Mouse (Mus musculus) left cerebral cortex, adult 9 months (tissue): ENCODE results near the gene Napa.
A peak's percentile ranks its signal among the peaks of the same experiment; 100 is the strongest.

Experiments used
- DNase-seq, 2 experiments: peaks; one replicate each; pipeline ENCODE4 v3.0.0; 2022; ENCODE audit warnings: low spot score in 2 of 2

Napa gene

DNA sequence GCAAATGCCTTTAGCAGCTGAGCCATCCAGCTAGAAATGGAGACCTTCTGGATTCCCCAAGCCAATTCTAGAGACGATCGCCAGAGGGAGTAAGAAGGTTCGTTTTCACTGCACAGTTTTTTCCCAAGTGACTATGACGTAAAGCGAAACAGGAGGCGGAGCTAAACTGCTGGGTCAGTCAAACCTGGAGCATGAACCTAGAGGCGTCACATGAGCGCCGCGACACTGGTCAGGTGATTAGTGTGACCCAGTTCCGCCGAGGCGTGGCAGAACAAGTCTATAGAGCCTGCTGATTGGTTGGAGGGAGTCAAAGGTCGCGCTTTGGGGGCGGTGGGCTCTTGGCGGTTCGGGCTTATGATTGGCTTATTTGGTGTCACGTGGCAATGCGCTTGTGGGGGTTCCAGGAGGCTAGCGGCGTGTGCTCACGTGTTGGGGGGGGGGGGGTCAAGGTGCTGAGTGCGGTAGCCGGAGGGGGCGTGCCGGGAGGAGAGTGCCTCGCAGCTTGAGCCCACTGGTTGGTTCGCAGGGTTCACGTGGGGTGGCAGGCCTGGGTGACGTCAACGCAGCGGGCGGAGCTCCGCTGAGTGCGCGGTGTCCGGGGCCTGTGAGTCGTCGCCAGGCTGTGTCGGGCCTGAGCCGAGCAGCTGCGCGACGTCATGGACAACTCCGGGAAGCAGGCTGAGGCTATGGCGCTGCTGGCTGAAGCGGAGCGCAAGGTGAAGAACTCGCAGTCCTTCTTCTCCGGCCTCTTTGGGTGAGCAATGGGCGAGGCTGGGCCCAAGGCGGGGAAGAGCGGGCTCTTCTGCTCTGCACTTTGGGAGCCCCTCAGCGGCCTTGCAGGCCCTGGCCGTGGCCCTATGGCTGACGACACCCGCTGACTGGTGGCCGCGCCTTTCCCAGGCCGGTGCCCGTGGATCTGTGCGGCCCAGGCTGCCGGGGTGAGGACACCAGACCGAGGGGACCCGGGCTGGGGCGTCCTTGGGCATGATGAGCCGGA, at the start of gene Napa:
TSS of gene Napa (plus strand) at position 438 of the 997 bp plus-strand sequence.
- peak; percentile 100 for DNase-seq

DNA sequence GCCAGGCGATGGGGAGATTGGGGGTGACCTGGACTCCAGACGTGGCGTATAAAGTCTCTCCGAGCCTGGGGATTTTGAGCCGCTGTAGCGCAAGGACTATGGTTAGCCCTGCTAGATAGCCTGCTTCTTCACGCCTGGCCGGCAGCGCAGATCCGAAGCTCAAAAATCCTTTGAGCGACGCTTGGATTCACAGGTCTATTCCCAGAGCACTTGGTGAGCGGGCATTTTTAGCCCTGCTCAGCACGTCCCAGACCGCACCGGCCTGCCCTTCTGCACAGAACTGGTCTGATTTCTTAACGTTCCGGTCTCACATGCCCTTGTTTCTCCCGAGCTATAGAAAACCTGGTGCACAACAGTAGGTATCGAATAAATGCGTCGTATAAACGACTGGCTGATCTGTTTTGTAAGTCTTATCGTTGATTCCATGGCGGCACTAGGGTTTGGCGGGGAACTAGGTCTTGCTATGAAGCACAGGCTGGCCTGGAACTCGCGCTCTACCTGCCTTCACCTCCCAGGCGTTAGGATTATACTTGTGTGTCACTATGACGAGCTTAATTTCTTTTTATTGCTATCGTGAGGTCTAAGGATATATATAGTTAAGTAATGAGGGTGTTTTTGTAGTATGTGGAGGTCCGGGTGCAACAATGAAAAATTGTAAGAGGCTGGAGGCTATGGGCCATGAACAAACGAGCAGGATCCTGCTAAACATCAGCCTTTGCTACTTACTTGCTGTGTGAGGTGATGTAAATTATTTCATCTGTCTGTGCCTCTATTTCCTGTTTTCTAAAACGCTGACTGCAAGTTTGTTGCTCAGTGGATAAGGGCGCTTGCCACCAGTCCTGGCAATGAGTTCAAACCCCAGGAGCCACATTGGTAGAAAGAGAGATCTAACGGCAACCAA, 49.3 kb upstream of the Napa start:
- no peak for DNase-seq

DNA sequence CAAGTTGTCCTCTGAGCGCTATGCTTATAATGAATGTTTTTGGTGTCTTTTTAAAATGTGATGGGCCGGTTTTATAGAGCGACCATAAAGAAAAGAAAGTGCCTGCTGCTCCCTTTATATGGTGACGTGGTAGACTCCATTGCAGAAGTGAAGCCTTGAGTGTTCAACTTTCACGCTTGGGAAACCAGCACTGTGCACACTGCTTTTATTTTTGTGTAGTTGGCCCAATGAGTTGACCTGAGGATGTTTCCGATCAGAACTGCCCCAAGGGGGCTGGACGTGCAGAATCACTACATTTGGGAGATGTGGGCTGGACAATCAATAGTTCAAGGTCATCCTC, 48.7 kb upstream of the Napa start:
- DNase-seq, result no peak

DNA sequence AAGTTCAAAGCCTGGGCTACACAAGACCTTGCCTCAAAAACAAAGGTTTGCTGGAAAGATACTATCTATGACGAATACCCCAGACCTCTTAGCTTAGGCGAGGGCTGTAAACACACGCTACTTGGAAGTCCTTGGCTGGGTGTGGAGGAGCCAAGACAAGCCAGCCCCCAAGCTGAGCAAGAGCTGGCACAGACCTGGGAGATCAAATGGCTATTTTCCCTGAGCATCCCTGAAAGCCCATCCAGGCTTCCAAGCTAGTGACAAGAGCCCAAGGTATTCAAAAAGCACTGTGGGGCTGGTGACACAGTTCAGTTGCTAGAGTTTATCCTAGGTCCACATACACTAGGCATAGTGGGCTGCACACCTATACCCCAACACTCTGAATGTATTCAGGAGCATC, 47.7 kb upstream of the Napa start:
- no peak for DNase-seq

DNA sequence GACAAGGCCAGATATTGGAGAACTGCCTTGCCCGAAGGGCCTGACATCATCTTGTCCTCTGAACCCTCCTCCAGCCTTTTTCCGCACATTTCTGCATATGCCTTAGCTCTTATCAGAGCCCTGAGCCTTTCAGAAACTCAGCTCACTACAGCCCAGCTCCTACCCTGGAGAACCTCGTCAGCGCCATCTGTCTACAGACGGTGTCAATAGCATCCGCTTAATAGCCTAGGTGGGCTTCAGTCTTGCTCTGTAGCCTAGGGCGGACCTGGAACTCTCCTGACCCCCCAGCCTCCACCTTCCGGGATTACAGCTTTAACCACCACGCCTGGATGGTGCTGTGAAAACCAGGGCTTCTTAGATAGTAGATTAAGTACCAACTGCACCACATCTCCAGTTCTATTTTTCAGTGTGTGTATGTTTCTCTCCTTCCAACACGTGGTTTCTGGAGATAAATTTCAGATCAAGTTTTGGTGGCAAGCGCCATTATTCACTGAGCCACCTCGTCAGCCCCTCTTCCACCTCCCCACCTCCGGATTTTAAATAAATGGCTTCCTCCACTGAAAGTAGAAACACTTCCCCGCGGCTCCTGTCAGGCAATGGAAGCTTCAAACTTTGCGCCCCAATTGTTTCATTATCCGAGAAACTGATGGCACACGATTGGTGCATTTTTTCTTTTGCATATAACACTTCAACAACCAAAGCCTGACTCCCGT, 46.2 kb upstream of the Napa start:
- peak in 1 of 2 experiments; percentile 78 for DNase-seq

DNA sequence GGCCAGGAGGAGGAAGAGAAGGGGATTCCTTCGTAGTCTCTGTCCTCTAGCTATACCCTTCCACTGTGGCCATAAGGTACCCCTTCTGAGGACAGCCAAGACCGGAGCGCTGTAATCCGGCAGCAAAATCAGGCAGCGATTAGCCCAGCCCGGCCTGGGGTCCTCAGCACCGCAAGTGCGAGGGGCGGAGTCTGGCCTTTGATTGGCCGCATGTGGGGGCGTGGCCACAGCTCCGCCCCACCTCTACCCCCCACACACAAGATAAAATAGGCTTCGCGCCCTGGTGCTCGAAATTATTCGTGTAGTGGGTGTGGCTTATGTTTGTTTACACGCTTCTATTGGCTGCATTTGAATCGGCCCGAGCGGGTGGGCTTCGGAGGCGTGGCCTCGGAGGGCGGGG, 45.6 kb upstream of the Napa start:
- peak; percentile 90 to 91 for DNase-seq

DNA sequence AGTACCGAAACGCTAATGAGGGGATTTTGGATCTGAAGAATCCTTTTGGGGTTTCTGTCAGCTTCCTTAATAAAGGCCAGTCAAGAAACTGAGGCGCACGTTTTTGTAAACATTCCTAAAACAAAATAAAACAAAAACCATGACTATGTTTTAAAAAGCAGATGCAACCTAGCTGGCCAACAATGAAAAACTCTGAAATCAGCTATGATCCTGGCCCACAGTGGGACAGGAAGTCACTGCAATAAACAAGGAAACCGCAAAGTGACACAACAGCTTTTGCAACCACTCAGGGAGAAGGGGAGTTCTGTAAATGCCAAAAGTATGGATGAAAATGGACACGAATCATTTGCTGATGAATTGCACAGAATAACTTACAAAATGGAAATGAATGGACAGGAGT, 45.2 kb upstream of the Napa start:
- no peak for DNase-seq

DNA sequence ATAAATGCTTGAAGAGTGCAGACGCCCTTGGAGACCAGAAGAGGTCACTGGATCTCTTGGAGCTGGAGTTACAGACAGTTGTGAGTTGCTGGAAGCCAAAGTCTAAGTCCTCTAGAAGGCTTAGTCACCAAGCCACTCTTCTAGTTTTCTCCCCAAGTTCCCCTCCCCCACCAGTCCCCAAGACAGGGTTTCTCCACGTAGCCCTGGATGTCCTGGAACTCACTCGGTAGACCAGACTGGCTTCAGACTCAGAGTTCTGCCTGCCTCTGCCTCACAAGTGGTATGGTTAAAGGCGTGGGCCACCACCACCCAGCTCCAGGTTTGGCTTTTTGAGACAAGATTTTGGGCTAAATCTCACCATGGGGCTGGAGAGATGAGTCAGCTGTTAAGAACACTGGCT, 43.3 kb upstream of the Napa start:
- no peak for DNase-seq

DNA sequence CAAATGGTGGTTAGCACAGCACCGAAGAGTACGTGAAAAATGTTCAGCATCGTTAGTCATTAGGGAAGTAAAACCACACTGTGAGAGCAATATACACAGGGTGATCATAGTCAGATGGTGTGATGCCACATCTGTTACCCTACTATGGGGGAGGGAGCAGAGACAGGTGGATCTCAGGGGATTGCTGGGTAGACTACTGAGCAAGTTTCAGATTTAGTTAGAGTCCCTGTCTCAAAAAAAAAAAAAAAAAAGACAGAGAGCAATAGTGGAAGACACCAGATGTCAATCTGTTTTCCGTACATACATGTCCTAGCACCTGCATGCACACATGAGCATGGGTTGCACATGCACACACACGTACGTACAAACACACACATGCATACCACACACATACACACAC, 42.6 kb upstream of the Napa start:
- DNase-seq, result no peak

DNA sequence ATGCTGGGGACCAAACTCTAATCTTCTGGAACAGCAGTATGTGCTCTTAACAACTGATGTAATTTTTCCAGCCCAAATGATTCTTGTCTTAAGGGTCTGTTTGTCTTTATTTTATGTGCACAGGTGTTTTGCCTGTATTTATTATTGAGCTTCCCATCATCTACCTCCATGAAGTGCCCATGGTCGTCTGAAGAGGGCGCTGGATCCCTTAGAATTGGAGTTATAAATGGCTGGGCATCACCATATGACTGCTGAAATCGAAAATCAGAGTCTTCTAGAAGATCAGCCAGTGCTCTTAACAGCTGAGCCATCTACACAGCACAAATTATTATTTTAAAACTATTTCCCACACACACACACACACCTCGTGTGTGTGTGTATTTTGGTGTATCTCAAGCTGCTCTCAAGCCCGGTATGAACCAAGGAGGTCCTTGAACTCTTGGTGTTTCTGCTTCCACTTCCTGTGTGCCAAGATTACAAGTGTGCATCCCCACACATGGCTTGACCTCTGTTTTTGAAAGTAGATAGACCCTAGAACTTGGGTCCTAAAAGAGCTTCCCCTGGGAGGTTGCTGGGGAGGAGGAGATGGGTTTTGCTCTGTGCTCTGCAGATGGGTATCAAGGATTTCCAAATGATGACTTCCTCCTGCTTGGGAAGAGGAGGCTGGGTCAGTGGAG, 41.7 kb upstream of the Napa start:
- DNase-seq, result peak in 1 of 2 experiments; percentile 62

DNA sequence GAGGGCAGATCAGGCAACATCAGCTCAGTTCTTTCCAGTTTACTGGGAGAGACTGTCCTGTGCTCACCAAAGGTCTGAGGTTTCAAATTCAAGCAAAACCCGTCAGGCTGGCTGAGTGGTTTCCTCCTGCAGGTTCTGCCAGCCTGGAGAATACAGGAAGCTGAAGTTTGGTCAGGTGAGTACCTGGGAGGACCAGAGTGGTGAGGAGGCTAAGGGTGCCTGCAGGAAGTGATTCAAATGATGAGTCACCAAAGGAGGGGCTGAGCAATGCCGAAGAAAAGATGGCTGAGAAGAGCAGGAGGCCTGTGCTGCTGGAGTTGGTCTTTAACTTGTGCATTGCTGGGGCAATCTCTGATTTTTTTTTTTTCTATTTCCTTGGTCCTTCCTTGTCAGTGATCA, 41.1 kb upstream of the Napa start:
- DNase-seq, result no peak

DNA sequence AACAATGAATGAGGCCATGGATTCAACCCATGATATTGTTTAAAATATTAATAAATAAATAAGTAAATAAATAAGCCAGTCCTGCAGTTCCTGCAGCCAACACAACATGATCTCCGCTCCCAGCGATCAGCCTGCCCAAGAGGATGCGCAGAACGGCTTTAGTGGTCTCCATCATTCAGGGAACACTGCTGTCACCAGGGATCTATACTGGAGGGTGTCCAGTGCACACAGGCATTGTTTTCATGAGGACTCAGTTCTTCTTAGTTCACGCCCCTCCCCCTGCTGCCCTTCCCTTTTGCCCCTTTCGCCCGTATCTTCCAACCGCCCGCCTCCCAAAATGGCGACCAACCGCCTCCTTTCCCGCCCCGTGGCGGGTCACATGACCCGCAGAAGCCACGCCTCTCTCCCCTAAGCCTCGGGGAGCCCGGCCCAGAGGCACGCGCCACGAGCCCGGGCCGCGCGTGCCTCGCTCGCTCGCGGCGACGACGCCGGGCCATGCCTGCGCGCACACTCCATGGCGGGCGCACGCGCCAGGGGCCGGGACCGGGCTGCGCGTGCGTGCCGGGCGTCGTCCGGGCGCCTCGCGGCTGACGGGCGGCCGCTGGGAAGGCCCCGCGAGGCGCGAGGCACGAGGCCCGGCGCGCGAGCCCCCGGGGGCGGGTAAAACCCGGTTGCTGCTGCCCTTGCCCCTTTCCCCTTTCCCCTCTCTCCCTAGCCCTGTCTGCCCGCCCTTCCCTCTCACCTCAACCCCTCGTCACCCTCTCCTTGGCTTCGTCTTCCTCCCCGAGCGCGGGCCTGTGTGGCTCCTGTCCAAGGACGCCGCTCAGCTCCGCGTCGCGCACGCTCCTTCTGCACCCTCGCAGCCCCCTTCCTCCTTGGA, 36.8 kb upstream of the Napa start, which contains the start of gene Zfp541:
TSS of gene Zfp541 (plus strand) at position 596 of the 880 bp plus-strand sequence.
- DNase-seq, result no peak

DNA sequence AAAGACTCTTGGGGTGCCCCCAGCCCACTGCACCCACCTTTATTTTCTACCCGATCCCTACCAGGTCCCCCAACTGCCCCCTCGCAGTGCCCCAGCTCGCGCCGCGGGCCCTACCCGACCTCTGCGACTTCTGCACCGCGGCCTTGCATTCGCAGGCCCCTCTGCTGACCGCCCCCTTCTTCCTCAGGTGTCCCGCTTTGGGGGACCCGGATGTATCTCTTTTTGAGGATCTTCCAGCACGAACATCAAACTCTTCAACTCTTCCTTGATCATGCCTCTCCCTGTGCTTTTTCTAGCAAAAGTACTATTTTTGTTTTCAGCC, 36.2 kb upstream of the Napa start:
- DNase-seq, result no peak

DNA sequence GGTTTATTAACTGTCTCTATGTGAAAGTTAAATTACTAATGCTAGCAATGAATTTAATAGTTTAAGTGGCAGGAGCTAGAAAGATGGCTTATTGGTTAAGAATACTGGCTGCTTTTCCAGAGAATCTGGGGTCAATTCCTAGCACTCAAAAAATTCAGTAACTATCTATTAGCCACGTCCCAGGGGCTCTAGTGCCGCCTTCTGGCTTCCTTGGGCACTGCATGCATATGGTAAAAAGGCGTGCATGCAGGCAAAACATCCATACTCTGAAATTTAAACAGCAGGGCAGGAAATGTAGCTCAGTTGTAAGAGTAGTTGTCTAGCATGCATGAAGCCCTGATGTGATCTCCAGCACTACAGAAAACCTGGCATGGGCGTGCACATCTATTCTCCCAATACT, 34.8 kb upstream of the Napa start:
- no peak for DNase-seq

DNA sequence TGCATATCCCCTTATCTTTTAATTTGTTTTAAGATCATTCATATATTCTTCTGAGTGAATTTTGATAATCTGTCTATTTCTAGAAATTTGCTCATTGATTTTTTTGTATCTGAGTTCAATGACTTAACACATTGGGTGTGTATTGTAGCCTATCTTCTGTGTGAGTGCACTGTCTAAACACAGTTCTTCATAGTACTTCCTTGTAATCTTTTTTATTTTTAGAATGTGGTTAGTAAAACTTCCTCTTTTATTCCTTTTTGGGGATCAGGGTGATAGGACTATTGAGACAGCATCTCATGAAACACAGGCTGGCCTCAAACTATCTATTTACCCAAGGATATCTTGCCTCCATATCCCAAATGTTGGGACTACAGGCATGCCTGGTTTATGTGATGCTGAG, 27.4 kb upstream of the Napa start:
- DNase-seq, result no peak

DNA sequence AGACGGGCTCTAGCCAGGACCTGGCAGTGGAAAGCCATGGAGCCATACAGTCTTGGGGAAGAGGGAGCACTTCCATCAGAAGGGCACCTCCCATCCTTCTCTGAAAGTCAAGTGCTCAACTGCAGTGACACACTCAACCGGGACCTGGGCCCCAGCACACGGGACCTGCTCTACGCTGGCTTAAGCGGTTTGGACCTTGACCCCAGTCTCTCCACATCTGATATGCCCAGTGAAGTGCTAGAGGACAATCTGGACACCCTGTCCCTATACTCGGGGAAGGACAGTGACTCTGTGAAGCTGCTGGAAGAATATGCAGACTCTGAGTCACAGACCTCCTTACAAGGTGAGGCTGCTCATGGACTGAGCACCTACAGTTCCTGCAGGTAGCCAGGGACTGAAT, 26.4 kb upstream of the Napa start:
- DNase-seq, result no peak

DNA sequence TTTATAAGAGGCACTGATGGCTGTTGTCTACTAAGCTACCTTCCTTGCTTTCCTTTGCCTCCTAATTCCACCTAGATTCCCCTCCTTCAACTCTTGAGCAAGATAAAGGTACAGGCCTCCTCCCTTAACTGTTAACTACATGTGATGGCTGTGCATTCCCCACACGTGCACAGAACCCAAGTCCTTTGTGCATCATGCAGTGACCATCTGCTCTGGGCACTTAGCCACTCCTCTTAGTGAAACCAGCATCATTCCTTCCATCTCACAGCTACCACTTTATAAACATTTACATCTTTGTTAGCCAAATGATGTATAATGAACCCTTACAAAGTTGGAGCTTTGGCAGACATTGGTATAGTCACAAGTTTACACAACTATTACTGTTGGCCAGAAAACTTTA, 18.3 kb upstream of the Napa start:
- no peak for DNase-seq

DNA sequence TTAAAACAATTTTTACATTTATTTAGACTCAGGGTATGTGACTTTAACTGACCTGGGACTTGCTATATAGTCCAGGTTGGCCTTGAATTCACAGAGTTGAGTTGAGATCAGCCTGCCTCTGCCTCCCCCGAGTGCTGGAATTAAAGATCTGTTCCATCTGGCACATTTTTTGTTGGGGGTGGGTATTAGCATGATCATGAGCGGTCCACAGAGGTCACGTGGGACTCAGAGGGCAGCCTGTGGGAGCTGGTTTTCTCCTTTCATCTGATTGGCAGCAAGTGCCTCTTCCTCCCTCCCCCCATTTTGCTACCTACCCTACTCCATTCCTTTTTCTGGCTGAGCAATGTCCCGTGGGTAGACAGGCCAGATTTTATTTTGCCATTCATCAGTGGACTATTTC, 17.7 kb upstream of the Napa start:
- no peak for DNase-seq

DNA sequence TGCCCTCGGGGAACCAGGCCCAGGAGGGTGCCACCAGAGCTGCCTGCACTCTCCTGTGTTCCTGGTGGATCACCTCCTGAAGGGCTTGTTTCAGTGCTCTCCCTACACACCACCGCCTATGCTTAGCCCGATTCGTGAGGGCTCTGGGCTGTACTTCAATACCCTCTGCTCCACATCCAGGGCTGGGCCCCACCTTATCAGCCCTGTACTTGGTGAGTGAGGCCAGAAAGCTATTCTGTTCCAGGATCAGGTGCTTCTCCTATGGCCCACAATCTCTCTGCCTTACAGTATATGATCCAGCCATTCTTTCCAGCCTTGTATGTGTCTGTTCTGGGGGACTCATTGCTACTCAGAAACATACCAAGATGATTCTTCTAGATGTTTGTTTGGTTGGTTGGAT, 14.9 kb upstream of the Napa start:
- no peak for DNase-seq

DNA sequence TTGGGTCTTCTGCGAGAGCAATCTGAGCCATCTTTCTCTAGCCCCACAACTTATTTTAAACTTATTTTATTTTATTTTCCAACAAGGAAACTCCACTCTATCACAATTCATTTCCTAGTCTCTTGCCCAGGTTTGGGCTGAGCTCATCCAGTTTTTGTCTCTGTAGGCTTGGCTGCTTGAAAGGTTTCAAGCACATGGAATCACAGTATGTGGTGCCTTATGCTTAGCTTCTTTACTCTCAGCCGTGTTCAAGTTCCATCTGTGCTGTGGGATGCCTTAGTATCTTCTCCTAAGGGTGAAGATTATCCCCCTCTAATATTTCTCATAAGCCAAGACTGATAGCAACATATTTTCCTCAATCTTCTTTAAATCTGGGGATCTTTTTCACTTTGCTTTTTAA, 10.7 kb upstream of the Napa start:
- no peak for DNase-seq

DNA sequence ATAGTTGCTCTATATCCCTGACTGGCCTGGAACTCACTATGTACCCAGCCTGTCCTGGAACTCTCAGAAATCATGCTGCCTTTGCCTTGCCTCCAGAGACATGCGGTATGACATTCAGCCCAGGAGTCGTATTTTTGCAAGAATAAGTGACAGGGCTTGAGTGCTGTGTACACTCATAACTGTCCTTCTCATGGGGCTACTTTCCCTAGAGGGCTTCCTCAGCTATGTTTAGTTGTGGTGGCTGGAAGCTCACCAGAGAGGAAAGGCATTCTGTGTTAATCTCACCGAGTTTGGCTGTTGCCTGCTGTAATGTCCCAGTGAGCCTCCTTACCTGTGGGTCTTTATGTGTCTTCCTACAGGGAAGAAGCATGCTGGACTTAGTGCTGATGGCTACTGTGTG, 3.7 kb upstream of the Napa start:
- no peak for DNase-seq
